Comparison of ENCODE assay signal across 8 mouse cellular contexts in genomic region chr10:43021017-43021416, GRCm38 (mm10).
A peak's percentile ranks its signal among the peaks of the same experiment; 100 is the strongest.
DNase-seq lines count a peak whose midpoint lies in the region; ATAC-seq and TF ChIP-seq lines count a peak whose summit lies in the region.

No protein-coding gene starts in this region.

- peaks cover 13% of the 10 kb centered on the region for H3K36me3 ChIP-seq in hindbrain, embryonic 13.5 days
- no peaks in the 10 kb centered on the region for H3K36me3 ChIP-seq in midbrain, embryonic 16.5 days (ENCODE audit: control insufficient read depth, insufficient read depth, low read length)

- no peaks in the 10 kb centered on the region for H3K9me3 ChIP-seq in hindbrain, embryonic 13.5 days
- H3K9me3 ChIP-seq in midbrain, embryonic 16.5 days (replicated peaks; ENCODE audit: control insufficient read depth, low read length, poor library complexity, severe bottlenecking), result no peaks in the 10 kb centered on the region

- TF ChIP-seq CTCF in left cerebral cortex, adult 2 months (IDR thresholded peaks at IDR 0.05), result no peak

- peak overlapping the region; percentile 45 for H3K4me3 ChIP-seq in left cerebral cortex, adult 2 months
- peak overlapping the region; percentile 48 for H3K4me3 ChIP-seq in hindbrain, embryonic 13.5 days
- peak overlapping the region; percentile 46 for H3K4me3 ChIP-seq in midbrain, embryonic 16.5 days (ENCODE audit: low read depth, low read length)

- H3K9ac ChIP-seq in hindbrain, embryonic 13.5 days, result peak overlapping the region; percentile 82
- H3K9ac ChIP-seq in midbrain, embryonic 16.5 days (ENCODE audit: low read depth, low read length), result peak overlapping the region; percentile 71

- H3K27me3 ChIP-seq in hindbrain, embryonic 13.5 days, result peaks cover 38% of the 10 kb centered on the region
- no peaks in the 10 kb centered on the region for H3K27me3 ChIP-seq in midbrain, embryonic 16.5 days (ENCODE audit: control insufficient read depth, insufficient read depth, low read depth, low read length)

- peak; percentile 14 for ATAC-seq in hindbrain, embryonic 13.5 days (ENCODE audit: low FRiP score)
- ATAC-seq in midbrain, embryonic 16.5 days, result no peak

- WGBS in hindbrain, embryonic 13.5 days, result 5% methylated on average over 35 of the region's 35 CpGs
- WGBS in midbrain, embryonic 16.5 days, result 10% methylated on average over 35 of the region's 35 CpGs

- H3K4me1 ChIP-seq in hindbrain, embryonic 13.5 days (replicated peaks), result peaks cover 24% of the 10 kb centered on the region
- H3K4me1 ChIP-seq in midbrain, embryonic 16.5 days (ENCODE audit: control insufficient read depth, insufficient read depth, low read length), result peaks cover 17% of the 10 kb centered on the region

- H3K4me2 ChIP-seq in hindbrain, embryonic 13.5 days, result peak overlapping the region; percentile 93
- H3K4me2 ChIP-seq in midbrain, embryonic 16.5 days (ENCODE audit: low read length), result peak overlapping the region; percentile 90

- intact Hi-C loops in left cerebral cortex, adult 2 months (cut with DNase I), result loop anchor here (2.0 to 5.0 kb wide), 4 partner anchors 50 to 152 kb away; no protein-coding TSS in a partner anchor

- peak in 1 of 2 experiments; percentile 39 for DNase-seq in left cerebral cortex, adult 2 months (ENCODE audit: extremely low spot score in 1 of 2, low spot score in 2 of 2)
- no peak for DNase-seq in left cerebral cortex, adult 11 months (ENCODE audit: low spot score)
- peak; percentile 79 for DNase-seq in cerebellum, adult 9-11 months
- DNase-seq in layer of hippocampus, adult 18-20 months (ENCODE audit: low spot score in 2 of 2), result no peak
- DNase-seq in urinary bladder, postnatal 25 days (ENCODE audit: low spot score), result no peak
- DNase-seq in natural killer cell, adult 2 months (ENCODE audit: low spot score in 2 of 2), result no peak

- peak overlapping the region; percentile 70 for H3K27ac ChIP-seq in left cerebral cortex, adult 2 months
- no peak overlapping the region for H3K27ac ChIP-seq in hindbrain, embryonic 13.5 days
- H3K27ac ChIP-seq in midbrain, embryonic 16.5 days (ENCODE audit: low read length), result no peak overlapping the region
